Mouse (Mus musculus) forebrain, embryonic 13.5 days (tissue): ENCODE measurements around the gene Ngf. TPM values are rescaled to one million over a fixed set of nuclear protein-coding genes. Genes with fewer than 3 reads are reported as not detected.
A peak's percentile ranks its signal among the peaks of the same experiment; 100 is the strongest.

Source experiments
- ATAC-seq: fragments of 200-750 bp; cut with Nextera tagmentation; 2 replicates; pipeline ENCODE4 v1.8.0; 2017
- H3K27ac ChIP-seq: fragments of 300-500 bp; sonication (generic); 2 replicates; pipeline ENCODE4 v1.5.1; 2015; ENCODE audit warnings: inconsistent platforms, mild to moderate bottlenecking, moderate library complexity
- H3K27me3 ChIP-seq: fragments of 300-500 bp; sonication (generic); 2 replicates; pipeline ENCODE4 v1.6.1; 2015; ENCODE audit warnings: mild to moderate bottlenecking, inconsistent platforms
- H3K36me3 ChIP-seq: fragments of 300-500 bp; sonication (generic); 2 replicates; pipeline ENCODE4 v1.6.1; 2015; ENCODE audit warnings: mild to moderate bottlenecking, inconsistent platforms; ENCODE audit not compliant: poor library complexity, severe bottlenecking
- H3K4me1 ChIP-seq: fragments of 300-500 bp; sonication (generic); 2 replicates; pipeline ENCODE4 v1.6.1; 2015; ENCODE audit warnings: inconsistent platforms
- H3K4me2 ChIP-seq: fragments of 300-500 bp; sonication (generic); 2 replicates; pipeline ENCODE4 v1.6.1; 2015; ENCODE audit warnings: inconsistent platforms, mild to moderate bottlenecking, moderate library complexity
- H3K4me3 ChIP-seq: fragments of 300-500 bp; sonication (generic); 2 replicates; pipeline ENCODE4 v1.5.1; 2015; ENCODE audit warnings: mild to moderate bottlenecking, inconsistent platforms
- H3K9ac ChIP-seq: fragments of 300-500 bp; sonication (generic); 2 replicates; pipeline ENCODE4 v1.6.1; 2015; ENCODE audit warnings: mild to moderate bottlenecking, inconsistent platforms
- H3K9me3 ChIP-seq: fragments of 300-500 bp; sonication (generic); replicated peaks from 2 replicates; pipeline ENCODE4 v1.6.1; 2016; ENCODE audit warnings: inconsistent platforms
- WGBS: fragments of 180-500 bp; shearing (Covaris S2); methylation state at CpG from one replicate; pipeline ENCODE4 v1.1.7; 2015; 5-methylcytosine and 5-hydroxymethylcytosine counted together
- polyA plus RNA-seq: library from polyadenylated mRNA; unstranded; fragments of >200 nt; fragmentation: Nextera tagmentation; extraction: Ambion mirVana; gene quantifications from 2 replicates; pipeline ENCODE4 v1.2.1, GENCODE M21; 2015

Ngf gene
- polyA plus RNA-seq, 1 experiment from 2014 or later: 0.25 TPM

GRCm38 (mm10) chr3:102474275-102475155 lies 4.8 kb downstream of the Ngf start:
- no peak for ATAC-seq
- 85% methylated on average over 15 of the region's 15 CpGs for WGBS
- H3K4me1 ChIP-seq: peaks cover 10% of the 10 kb centered on the region
- H3K9me3 ChIP-seq: no peaks in the 10 kb centered on the region
- peaks cover 23% of the 10 kb centered on the region for H3K27me3 ChIP-seq
- no peak overlapping the region for H3K4me3 ChIP-seq
- no peak overlapping the region for H3K4me2 ChIP-seq
- no peak overlapping the region for H3K9ac ChIP-seq
- no peak overlapping the region for H3K27ac ChIP-seq
- H3K36me3 ChIP-seq: no peaks in the 10 kb centered on the region

DNA sequence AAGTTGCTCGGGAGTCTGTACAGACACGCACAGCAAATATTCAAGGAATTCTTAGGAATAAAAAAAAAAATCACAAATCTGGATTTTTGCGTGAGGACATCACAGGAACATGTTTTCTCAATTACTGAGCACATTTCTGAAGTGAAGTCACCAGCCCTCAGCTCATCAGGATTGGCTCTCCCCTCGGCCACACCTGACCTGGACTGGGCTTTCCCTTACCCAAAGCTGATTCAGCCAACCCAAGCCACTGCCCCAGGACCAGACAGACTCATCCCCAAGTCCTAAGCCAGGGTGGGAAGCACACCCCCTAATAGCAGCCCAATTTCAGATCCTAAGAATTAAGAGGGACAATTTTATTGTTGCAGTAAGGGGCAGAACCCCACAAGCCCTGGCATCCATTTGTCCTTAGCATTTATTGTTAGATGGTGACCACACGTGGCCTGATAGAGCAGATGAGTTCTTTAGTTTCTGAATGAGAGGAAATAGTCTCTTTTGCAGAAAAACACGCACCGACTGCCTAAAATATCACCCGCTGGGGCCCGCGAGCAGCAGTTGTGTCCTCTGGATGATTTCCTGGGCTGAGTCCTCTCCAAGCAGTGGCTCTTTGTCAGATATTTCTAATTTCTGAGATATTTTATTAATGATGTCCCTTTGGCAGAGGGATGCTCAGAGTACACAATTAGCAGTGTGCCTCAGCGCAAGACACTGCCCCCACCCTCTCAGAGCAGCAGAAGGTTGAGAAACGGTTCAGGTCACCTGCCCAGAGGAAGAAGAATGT lies 8.4 kb downstream of the Ngf start:
- Histone ChIP-seq H3K4me2 (no peak overlapping the region), H3K4me3 (no peak overlapping the region)
- ATAC-seq: no peak

DNA sequence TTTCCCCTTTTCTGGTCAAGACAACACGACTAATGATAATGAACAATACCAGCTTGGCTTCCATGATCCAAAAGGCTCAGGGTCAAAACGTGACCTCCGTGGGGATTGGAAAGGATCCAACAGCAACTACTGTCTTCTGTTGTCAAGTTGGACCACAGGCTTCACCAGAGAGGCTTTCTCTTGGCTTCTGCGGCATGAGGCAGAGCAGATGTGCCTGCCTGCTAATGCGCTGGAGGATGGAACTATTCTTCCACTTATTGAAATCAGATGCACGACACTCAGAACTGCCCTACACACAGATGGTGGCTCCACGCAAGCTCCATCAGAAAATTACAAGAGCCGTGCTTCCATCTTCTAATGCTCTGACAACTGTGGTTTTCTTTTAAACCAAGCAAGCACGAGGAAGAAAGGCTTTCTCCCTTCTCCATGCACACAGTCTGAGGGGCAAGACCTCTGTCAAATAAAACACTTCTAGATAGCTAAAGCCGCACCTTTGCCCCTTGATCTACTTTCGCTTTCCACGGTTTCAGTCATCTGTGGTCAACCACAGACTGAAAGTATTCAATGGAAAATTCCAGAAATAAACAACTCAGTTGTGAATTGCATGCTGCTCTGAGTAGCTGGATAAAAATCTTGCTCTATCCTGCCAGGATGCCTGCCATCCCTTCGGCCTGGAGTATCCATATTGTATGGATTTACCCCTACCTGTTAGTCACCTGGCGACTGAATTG lies 20.8 kb downstream of the Ngf start:
- Histone ChIP-seq H3K4me2 (no peak overlapping the region), H3K4me3 (no peak overlapping the region), H3K9ac (no peak overlapping the region), H3K9me3 (no peaks in the 10 kb centered on the region), H3K36me3 (no peaks in the 10 kb centered on the region), H3K4me1 (no peaks in the 10 kb centered on the region), H3K27me3 (no peaks in the 10 kb centered on the region), H3K27ac (no peak overlapping the region)
- no peak for ATAC-seq
- WGBS: 85% methylated on average over 14 of the region's 14 CpGs

More for the DNA sequence above, 8.4 kb downstream of the Ngf start:
- Histone ChIP-seq H3K9me3 (no peaks in the 10 kb centered on the region), H3K27me3 (no peaks in the 10 kb centered on the region), H3K4me1 (no peaks in the 10 kb centered on the region), H3K9ac (no peak overlapping the region), H3K27ac (no peak overlapping the region), H3K36me3 (no peaks in the 10 kb centered on the region)
- WGBS: 88% methylated on average over 12 of the region's 12 CpGs

DNA sequence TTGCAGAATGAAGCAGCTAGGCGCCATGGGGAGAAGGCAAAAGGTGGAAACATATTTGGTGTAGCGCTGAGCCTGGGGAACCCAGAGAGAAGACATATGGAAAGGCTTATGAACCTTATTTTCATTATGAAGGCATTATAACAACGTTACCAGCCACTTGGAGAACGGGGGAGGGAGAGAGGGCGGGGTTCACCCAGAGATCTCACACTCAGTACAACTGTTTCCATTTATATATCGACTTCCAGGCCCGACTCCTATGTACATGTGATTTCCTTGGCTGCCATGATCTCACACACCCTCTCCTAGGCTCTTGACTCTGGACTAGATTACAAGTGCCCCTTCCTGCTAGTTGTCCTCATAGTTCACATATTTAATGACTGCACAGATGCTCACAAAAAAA lies 28.4 kb downstream of the Ngf start:
- Histone ChIP-seq H3K4me1 (no peaks in the 10 kb centered on the region), H3K4me3 (no peak overlapping the region), H3K9ac (no peak overlapping the region), H3K9me3 (no peaks in the 10 kb centered on the region), H3K36me3 (no peaks in the 10 kb centered on the region), H3K4me2 (no peak overlapping the region), H3K27ac (no peak overlapping the region), H3K27me3 (no peaks in the 10 kb centered on the region)
- WGBS: 89% methylated on average over 7 of the region's 7 CpGs
- ATAC-seq: no peak

- Histone ChIP-seq H3K9ac (no peak overlapping the region), H3K4me3 (no peak overlapping the region), H3K27ac (no peak overlapping the region), H3K27me3 (no peaks in the 10 kb centered on the region), H3K9me3 (no peaks in the 10 kb centered on the region), H3K4me1 (no peaks in the 10 kb centered on the region), H3K36me3 (no peaks in the 10 kb centered on the region), H3K4me2 (no peak overlapping the region)
- ATAC-seq: no peak
- WGBS: 85% methylated on average over 6 of the region's 6 CpGs
Measured at GRCm38 (mm10) chr3:102498931-102499330, 29.2 kb downstream of the Ngf start.

DNA sequence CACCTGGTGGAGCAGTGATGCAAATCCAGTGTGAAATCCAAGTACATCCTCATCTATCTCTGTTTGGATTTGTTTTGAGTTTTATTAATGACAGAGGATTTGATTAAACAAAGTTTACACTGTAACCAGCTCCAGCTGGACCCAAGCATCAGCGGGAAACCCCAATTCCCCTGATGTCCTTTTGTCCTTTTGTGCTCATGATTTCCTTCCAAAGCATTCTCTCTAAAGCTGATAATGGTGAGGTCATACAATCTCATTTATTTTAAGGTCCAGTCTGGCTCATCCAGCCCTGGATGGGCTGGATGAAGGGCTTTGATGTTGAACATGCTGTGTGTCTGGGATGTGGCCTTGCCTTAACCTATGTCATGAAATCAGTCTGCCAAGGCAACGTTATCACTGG lies 30.3 kb downstream of the Ngf start:
- Histone ChIP-seq H3K9ac (no peak overlapping the region), H3K36me3 (no peaks in the 10 kb centered on the region), H3K4me2 (no peak overlapping the region), H3K4me3 (no peak overlapping the region), H3K9me3 (no peaks in the 10 kb centered on the region), H3K4me1 (no peaks in the 10 kb centered on the region), H3K27ac (no peak overlapping the region), H3K27me3 (no peaks in the 10 kb centered on the region)
- ATAC-seq: no peak
- WGBS: 90% methylated on average over 2 of the region's 2 CpGs

- no peak overlapping the region for H3K4me2 ChIP-seq
- no peaks in the 10 kb centered on the region for H3K36me3 ChIP-seq
- H3K4me1 ChIP-seq: no peaks in the 10 kb centered on the region
- no peak overlapping the region for H3K4me3 ChIP-seq
- H3K9ac ChIP-seq: no peak overlapping the region
- ATAC-seq: no peak
- no peak overlapping the region for H3K27ac ChIP-seq
- no peaks in the 10 kb centered on the region for H3K27me3 ChIP-seq
- 62% methylated on average over 4 of the region's 4 CpGs for WGBS
- no peaks in the 10 kb centered on the region for H3K9me3 ChIP-seq
Measured at GRCm38 (mm10) chr3:102501186-102501585, 31.5 kb downstream of the Ngf start.

DNA sequence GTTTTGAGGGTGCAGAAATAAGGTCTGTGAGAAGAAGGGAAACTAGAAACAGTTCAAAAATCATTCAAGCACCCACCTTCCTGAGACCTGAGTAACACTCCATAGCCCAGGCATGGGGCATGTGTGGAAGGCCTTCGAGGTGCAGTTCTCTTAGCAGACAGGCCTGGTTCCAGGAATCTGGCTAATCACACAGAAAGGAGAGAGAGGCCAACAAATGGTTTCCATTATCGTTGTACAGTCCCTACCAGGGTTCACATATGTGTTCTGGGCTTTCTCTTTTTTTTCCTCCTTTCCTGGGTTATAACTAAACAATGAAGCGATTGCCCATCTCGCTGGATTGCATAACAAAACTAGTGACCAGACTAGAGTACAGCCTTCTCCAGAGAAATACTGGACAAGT lies 35.4 kb downstream of the Ngf start:
- H3K36me3 ChIP-seq: no peaks in the 10 kb centered on the region
- 90% methylated on average over 4 of the region's 4 CpGs for WGBS
- no peak for ATAC-seq

DNA sequence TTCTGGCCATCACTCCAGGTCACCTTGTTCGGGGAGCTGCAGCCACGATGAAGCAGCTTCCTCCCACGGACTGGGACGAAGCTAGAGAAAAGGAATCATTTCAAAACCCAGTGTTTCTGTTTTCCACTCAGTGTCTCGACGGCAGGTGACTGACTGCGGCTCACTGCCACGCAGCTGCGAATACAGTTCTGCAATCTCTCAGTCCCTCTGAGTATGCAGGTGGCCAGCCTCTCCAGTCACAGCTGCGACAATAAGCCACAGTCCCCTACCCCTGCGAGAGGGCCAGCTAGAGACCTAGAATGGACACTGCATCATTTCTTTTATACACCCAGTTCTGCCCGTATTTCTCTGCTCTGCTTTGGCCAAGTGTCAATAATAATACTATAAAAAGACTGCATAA lies 36.3 kb downstream of the Ngf start:
- ATAC-seq: no peak
- Histone ChIP-seq H3K9me3 (no peaks in the 10 kb centered on the region), H3K4me1 (peaks cover 20% of the 10 kb centered on the region), H3K27me3 (no peaks in the 10 kb centered on the region), H3K4me3 (no peak overlapping the region), H3K27ac (no peak overlapping the region), H3K4me2 (no peak overlapping the region), H3K9ac (no peak overlapping the region), H3K36me3 (no peaks in the 10 kb centered on the region)
- 65% methylated on average over 12 of the region's 12 CpGs for WGBS

More for the DNA sequence above, 35.4 kb downstream of the Ngf start:
- H3K4me1 ChIP-seq: peaks cover 20% of the 10 kb centered on the region
- no peaks in the 10 kb centered on the region for H3K27me3 ChIP-seq
- H3K4me2 ChIP-seq: no peak overlapping the region
- H3K27ac ChIP-seq: no peak overlapping the region
- H3K4me3 ChIP-seq: no peak overlapping the region
- no peaks in the 10 kb centered on the region for H3K9me3 ChIP-seq
- no peak overlapping the region for H3K9ac ChIP-seq

DNA sequence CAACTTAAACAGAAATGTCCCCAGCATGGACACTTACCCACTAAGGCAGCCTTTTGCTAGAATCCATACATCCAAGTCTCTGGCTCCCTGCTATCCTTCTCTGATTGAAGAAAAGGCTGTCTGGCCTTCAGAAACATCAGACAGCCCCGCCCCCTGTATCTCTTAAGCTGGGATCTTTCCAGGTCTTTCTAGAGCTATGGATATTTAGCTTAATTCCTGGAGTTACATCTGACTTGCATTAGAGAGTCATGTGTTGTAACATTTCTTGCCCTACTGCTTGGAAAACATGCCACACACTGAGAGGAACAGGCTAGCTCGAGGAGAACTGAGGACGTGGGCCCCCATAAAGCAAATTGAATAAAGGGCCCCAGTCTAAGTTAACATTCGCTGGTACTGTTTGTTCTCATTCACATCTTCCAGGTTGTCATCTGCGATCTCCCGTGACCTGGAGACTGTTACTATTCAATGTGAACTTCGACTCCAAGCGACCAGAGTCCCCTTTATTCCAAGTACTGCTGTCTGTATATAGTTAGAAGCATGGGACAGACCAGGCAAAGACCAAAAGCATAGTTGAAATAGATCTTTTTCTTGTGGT lies 38.0 kb downstream of the Ngf start:
- no peak for ATAC-seq
- Histone ChIP-seq H3K36me3 (no peaks in the 10 kb centered on the region), H3K4me2 (no peak overlapping the region), H3K4me1 (peaks cover 20% of the 10 kb centered on the region), H3K27ac (no peak overlapping the region), H3K4me3 (no peak overlapping the region), H3K9me3 (no peaks in the 10 kb centered on the region), H3K9ac (no peak overlapping the region), H3K27me3 (no peaks in the 10 kb centered on the region)
- WGBS: 73% methylated on average over 8 of the region's 8 CpGs

DNA sequence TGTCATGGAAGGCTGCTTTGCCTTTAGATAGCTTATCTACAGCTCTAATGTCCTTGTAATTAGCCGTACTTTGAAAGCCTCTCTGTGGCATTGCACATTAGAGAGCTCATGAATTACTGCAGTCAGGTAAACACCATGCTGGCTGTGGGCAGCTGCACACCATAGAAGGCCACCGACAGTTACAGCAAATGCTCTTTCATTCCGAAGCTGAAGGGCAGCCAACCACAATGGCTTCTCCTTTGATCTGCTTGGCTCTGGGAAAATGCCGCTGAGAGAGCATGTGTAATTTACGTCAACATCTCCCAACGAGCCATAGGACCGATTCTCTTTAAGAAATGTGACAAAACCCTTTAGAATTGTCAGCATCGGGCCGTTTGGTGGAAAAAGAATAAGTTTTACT lies 38.7 kb downstream of the Ngf start:
- ATAC-seq: peak; percentile 67
- H3K27me3 ChIP-seq: no peaks in the 10 kb centered on the region
- WGBS: 6% methylated on average over 9 of the region's 9 CpGs
- H3K27ac ChIP-seq: no peak overlapping the region
- peaks cover 20% of the 10 kb centered on the region for H3K4me1 ChIP-seq
- no peaks in the 10 kb centered on the region for H3K9me3 ChIP-seq
- no peaks in the 10 kb centered on the region for H3K36me3 ChIP-seq
- H3K9ac ChIP-seq: no peak overlapping the region
- peak overlapping the region; percentile 24; the same call in 1 of the 2 replicates for H3K4me2 ChIP-seq
- H3K4me3 ChIP-seq: no peak overlapping the region

DNA sequence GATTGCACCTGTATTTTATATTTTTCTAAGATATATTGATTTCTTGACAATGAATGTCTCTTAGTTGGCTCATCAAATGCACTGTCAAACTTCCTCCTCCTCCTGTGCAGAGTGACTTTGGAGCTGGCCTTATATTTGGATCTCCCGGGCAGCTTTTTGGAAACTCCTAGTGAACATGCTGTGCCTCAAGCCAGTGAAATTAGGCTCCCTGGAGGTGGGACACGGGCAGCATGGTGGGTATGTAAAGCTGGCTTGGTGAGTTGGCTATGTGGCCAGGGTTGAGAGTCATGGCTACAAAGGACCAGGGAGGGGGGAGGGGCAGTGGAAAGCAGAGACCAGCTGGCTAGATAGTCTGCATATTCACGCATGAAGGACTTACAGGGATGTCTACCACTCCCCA lies 39.9 kb downstream of the Ngf start:
- no peak overlapping the region for H3K4me2 ChIP-seq
- no peaks in the 10 kb centered on the region for H3K36me3 ChIP-seq
- ATAC-seq: no peak
- peaks cover 20% of the 10 kb centered on the region for H3K4me1 ChIP-seq
- H3K27me3 ChIP-seq: no peaks in the 10 kb centered on the region
- WGBS: 64% methylated on average over 3 of the region's 3 CpGs
- no peak overlapping the region for H3K4me3 ChIP-seq
- H3K27ac ChIP-seq: no peak overlapping the region
- no peak overlapping the region for H3K9ac ChIP-seq
- no peaks in the 10 kb centered on the region for H3K9me3 ChIP-seq
